Mouse (Mus musculus) forebrain, postnatal 0 days (tissue): Measurements from ENCODE around the gene Gnpnat1. TPM values are rescaled to one million over a fixed set of nuclear protein-coding genes. Genes with fewer than 3 reads are reported as not detected.

ENCODE experiments used
- ATAC-seq: fragments of 200-750 bp; cut with Nextera tagmentation; 2 replicates; pipeline ENCODE4 v1.8.0; 2017; ENCODE audit warnings: mild to moderate bottlenecking, moderate library complexity
- DNase-seq: peaks from one replicate; pipeline ENCODE4 v3.0.0-alpha.2; 2015
- H3K27ac ChIP-seq: fragments of 300-500 bp; sonication (generic); 2 replicates; pipeline ENCODE4 v1.5.1; 2014; ENCODE audit warnings: low read depth, mild to moderate bottlenecking, antibody characterized with exemption, low read length, moderate library complexity, mixed read lengths
- H3K27me3 ChIP-seq: fragments of 300-500 bp; sonication (generic); 2 replicates; pipeline ENCODE4 v1.6.1; 2014; ENCODE audit warnings: mild to moderate bottlenecking, low read length, mixed read lengths; ENCODE audit not compliant: insufficient read depth
- H3K36me3 ChIP-seq: fragments of 300-500 bp; sonication (generic); 2 replicates; pipeline ENCODE4 v1.6.1; 2014; ENCODE audit warnings: mild to moderate bottlenecking, moderate library complexity; ENCODE audit not compliant: insufficient read depth
- H3K4me1 ChIP-seq: fragments of 300-500 bp; sonication (generic); 2 replicates; pipeline ENCODE4 v1.6.1; 2014; ENCODE audit warnings: antibody characterized with exemption; ENCODE audit not compliant: insufficient read depth
- H3K4me2 ChIP-seq: fragments of 300-500 bp; sonication (generic); 2 replicates; pipeline ENCODE4 v1.6.1; 2014; ENCODE audit warnings: low read depth, mild to moderate bottlenecking, moderate library complexity
- H3K4me3 ChIP-seq: fragments of 300-500 bp; sonication (generic); 2 replicates; pipeline ENCODE4 v1.5.1; 2014; ENCODE audit warnings: low read depth, low read length, mixed read lengths
- H3K9ac ChIP-seq: fragments of 300-500 bp; sonication (generic); 2 replicates; pipeline ENCODE4 v1.6.1; 2014; ENCODE audit warnings: mild to moderate bottlenecking
- H3K9me3 ChIP-seq: fragments of 300-500 bp; sonication (generic); 2 replicates; pipeline ENCODE4 v1.6.1; 2016; ENCODE audit warnings: low read length
- CTCF ChIP-seq: sonication (generic); IDR thresholded peaks from 2 replicates; pipeline ENCODE4 v1.5.1; 2016; ENCODE audit warnings: antibody characterized with exemption, control low read depth, low read depth
- WGBS: fragments of 180-500 bp; shearing (Covaris S2); extraction: QIAGEN DNeasy Blood & Tissue Kit; methylation state at CpG from one replicate; pipeline ENCODE4 v1.1.7; 2014; 5-methylcytosine and 5-hydroxymethylcytosine counted together
- polyA plus RNA-seq: library from polyadenylated mRNA; unstranded; fragments of >200 nt; fragmentation: Nextera tagmentation; extraction: Ambion mirVana; gene quantifications from 2 replicates; pipeline ENCODE4 v1.2.1, GENCODE M21; 2015
- total RNA-seq: library from RNA; depleted of rRNA; stranded (reverse); fragments of >200 nt; gene quantifications from 2 replicates; pipeline ENCODE4 v1.2.3, GENCODE M21; 2014

The Gnpnat1 gene
- total and polyA plus RNA-seq, 2 experiments from 2014 or later: 19.2 to 31.1 TPM

DNA sequence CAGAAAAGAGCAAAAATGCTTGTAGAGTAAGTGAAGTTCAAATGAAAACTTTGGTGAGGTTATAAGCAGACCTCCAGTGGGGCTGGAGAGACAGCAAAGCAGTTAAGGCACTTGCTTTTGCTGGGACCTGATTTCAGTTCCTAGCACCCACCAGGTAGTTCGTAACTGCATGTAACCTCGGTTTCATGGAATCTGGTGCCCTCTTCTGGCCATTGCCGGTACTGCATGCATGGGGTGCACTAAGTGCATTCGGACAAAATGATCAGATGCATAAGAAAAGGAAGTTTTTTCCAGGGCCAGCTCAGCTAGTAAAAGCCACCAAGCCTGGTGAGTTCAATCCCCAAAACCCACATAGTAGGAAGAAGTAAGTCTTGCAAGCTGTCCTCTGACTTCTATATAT lies 27.3 kb upstream of the Gnpnat1 start:
- DNase-seq (no peak), ATAC-seq (no peak)
- H3K27ac ChIP-seq: no peak overlapping the region
- no peaks in the 10 kb centered on the region for H3K36me3 ChIP-seq
- TF ChIP-seq CTCF: peak; percentile 56
- no peak overlapping the region for H3K9ac ChIP-seq
- H3K4me3 ChIP-seq: no peak overlapping the region
- H3K27me3 ChIP-seq: no peaks in the 10 kb centered on the region
- WGBS: 75% methylated on average over 4 of the region's 4 CpGs
- H3K9me3 ChIP-seq: no peaks in the 10 kb centered on the region
- H3K4me2 ChIP-seq: no peak overlapping the region
- no peaks in the 10 kb centered on the region for H3K4me1 ChIP-seq

DNA sequence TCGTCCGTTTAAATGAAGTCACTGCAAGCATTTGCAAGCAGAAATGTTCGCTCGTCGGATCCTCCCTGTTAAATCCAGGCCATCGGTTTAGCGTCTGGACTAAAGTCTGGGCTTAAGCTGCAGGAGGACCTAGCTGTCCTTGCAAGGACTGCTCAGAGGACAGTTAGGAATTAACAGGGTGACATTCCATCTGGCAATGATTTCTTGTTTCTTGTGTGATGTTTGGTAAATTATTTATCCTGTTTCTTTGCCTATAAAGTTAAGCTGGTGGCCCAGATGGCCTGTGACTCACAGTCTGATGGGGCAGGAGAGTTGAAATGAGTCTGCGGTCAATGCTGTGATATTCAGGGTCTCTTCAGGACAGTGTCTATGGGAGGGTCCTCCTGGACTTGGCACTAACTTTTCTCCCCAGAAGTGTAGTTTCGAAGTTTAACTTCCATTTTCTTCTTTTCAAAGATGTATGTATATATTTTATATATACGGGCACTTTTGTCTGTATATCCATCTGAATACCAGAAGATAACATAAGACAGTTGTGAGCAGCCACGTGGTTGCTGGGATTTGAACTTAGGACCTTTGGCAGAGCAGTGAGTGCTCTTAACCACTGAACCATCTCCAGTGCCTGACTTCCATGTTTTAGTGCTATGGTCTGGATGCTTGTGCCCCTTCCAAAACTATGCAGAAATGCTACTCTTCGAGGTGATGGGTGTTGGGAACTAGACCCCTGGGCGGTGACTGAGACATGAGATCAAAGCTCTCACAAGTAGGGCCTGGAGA lies 25.5 kb upstream of the Gnpnat1 start:
- no peak overlapping the region for H3K27ac ChIP-seq
- H3K9ac ChIP-seq: no peak overlapping the region
- no peak overlapping the region for H3K4me3 ChIP-seq
- 91% methylated on average over 13 of the region's 13 CpGs for WGBS
- DNase-seq: no peak
- H3K4me2 ChIP-seq: no peak overlapping the region
- H3K36me3 ChIP-seq: no peaks in the 10 kb centered on the region
- TF ChIP-seq CTCF: no peak
- no peaks in the 10 kb centered on the region for H3K4me1 ChIP-seq
- H3K9me3 ChIP-seq: no peaks in the 10 kb centered on the region; the same call in 1 of the 2 replicates
- no peaks in the 10 kb centered on the region for H3K27me3 ChIP-seq
- ATAC-seq: no peak

DNA sequence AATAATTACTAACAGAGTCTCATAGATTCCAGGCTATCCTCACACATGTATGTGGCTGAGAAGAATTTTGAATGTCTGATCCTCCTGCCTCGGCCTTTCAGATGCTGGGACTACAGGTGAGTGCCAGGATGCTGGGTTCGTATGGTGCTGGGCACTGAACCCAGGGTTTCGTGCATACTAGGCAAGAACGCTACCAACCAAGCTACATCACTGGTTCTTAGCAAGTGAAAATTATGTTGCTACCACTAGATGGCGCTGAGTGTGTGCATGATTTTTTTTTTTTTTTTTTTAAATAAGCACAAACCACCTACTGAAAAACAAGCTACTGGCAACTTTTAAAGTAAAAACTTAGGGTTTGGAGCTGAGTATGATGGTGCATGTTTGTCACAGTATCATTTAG lies 18.5 kb upstream of the Gnpnat1 start:
- peak; percentile 76 for ATAC-seq
- DNase-seq: peak; percentile 88
- H3K27ac ChIP-seq: no peak overlapping the region
- no peaks in the 10 kb centered on the region for H3K27me3 ChIP-seq
- no peak overlapping the region for H3K4me2 ChIP-seq
- no peaks in the 10 kb centered on the region; the same call in 1 of the 2 replicates for H3K9me3 ChIP-seq
- H3K36me3 ChIP-seq: no peaks in the 10 kb centered on the region
- 7% methylated on average over 5 of the region's 5 CpGs for WGBS
- no peaks in the 10 kb centered on the region for H3K4me1 ChIP-seq
- no peak overlapping the region for H3K9ac ChIP-seq
- no peak overlapping the region for H3K4me3 ChIP-seq
- peak; percentile 80 for TF ChIP-seq CTCF

DNA sequence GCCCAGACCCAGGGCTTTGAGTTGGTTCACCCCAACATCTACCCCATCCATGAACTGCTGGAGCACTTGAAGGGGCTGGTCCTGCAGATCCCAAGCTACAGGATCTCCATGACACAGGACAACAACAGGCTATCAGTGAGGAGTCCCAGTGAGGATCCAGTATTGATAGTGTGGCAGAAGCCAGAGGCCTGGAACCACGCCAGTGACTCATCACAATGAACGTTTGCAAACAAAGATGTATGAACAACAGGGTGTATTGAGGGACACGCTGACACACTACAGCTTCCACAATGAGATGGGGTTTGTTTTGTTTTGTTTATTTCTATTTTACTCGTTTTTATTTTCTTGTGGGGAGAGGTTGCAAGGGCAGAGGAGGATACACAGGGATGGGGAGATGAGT lies 17.7 kb upstream of the Gnpnat1 start:
- no peak for DNase-seq
- Histone ChIP-seq H3K4me1 (no peaks in the 10 kb centered on the region), H3K4me3 (no peak overlapping the region), H3K9me3 (no peaks in the 10 kb centered on the region; the same call in 1 of the 2 replicates), H3K27ac (no peak overlapping the region), H3K27me3 (no peaks in the 10 kb centered on the region), H3K36me3 (no peaks in the 10 kb centered on the region), H3K4me2 (no peak overlapping the region), H3K9ac (no peak overlapping the region)
- 56% methylated on average over 4 of the region's 4 CpGs for WGBS
- ATAC-seq: no peak
- TF ChIP-seq CTCF: no peak

DNA sequence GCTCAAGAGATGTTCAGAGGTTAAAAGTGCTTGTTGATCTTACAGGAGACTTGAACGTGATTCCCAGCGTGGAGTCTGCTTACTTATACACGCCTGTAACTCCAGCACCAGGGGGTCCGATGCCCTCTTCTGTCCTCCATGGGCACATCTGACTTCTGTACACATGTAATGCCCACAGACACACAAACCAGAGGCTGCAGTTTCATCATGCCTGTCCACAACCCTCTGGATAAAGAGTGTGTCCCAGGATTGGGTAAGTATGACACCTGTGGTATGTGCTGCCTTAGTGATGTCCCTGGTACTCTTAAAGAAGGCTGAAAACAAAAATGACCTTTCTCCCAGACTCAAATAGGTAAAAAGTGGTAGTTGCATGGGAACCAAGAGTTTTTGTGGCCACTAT lies 14.6 kb upstream of the Gnpnat1 start:
- no peak for TF ChIP-seq CTCF

DNA sequence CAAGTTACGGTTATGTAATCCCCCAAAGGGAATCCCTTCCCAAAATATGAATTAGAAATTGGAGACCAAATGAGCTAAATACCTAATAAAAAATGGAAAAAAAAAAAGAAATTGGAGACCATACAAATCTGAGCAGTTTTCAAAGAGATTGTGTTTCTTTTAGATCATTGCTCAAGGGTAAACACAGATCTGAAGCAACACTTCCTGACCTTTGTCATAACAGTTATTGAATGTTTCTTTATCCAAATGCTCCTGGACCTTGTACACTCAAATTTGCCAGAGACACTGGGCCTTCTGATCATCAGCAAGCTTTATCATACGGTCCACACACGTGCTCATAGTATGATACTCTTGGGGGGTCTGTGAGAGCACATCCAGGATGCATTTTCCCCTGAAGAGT lies 13.8 kb upstream of the Gnpnat1 start:
- WGBS: 87% methylated on average over 3 of the region's 3 CpGs
- H3K36me3 ChIP-seq: no peaks in the 10 kb centered on the region
- no peaks in the 10 kb centered on the region for H3K9me3 ChIP-seq
- no peaks in the 10 kb centered on the region for H3K27me3 ChIP-seq
- H3K9ac ChIP-seq: no peak overlapping the region
- ATAC-seq (no peak), DNase-seq (no peak)
- H3K4me1 ChIP-seq: no peaks in the 10 kb centered on the region
- no peak overlapping the region for H3K4me2 ChIP-seq
- H3K4me3 ChIP-seq: no peak overlapping the region
- no peak overlapping the region for H3K27ac ChIP-seq
- TF ChIP-seq CTCF: no peak

More for the DNA sequence above, 14.6 kb upstream of the Gnpnat1 start:
- no peaks in the 10 kb centered on the region for H3K9me3 ChIP-seq
- ATAC-seq: no peak
- no peak overlapping the region for H3K4me3 ChIP-seq
- no peak overlapping the region for H3K27ac ChIP-seq
- H3K9ac ChIP-seq: no peak overlapping the region
- no peaks in the 10 kb centered on the region for H3K27me3 ChIP-seq
- DNase-seq: no peak
- no peaks in the 10 kb centered on the region for H3K4me1 ChIP-seq
- no peaks in the 10 kb centered on the region for H3K36me3 ChIP-seq
- 72% methylated on average over 4 of the region's 4 CpGs for WGBS
- H3K4me2 ChIP-seq: no peak overlapping the region

DNA sequence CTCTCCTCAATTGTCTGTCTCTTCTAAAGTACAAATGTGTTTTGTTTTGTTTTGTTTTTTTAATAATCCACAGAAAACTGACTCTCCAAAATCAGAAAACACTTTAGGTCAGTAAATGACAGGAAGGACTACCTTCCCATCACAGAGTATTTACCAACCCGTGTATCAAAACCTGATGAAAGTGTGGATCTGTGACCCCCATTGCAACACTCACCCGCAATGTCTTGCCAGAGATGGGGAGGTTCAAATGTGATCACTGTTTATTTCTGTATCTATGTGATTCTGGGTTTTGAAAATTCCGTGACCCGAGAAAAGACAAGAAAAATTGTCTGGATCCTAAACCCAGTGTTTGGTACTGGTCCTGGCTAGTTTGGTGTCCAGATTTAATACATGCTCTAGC lies 11.6 kb upstream of the Gnpnat1 start:
- 93% methylated on average over 4 of the region's 4 CpGs for WGBS
- ATAC-seq (no peak), DNase-seq (no peak)
- Histone ChIP-seq H3K27ac (no peak overlapping the region), H3K4me2 (no peak overlapping the region), H3K36me3 (no peaks in the 10 kb centered on the region), H3K27me3 (no peaks in the 10 kb centered on the region), H3K4me1 (no peaks in the 10 kb centered on the region), H3K9me3 (no peaks in the 10 kb centered on the region), H3K9ac (no peak overlapping the region), H3K4me3 (no peak overlapping the region)
- no peak for TF ChIP-seq CTCF
